Mouse (Mus musculus) neural tube, embryonic 12.5 days (tissue): Measurements from ENCODE around the gene Hnf4a. TPM values are rescaled to one million over a fixed set of nuclear protein-coding genes. Genes with fewer than 3 reads are reported as not detected.
A peak's percentile ranks its signal among the peaks of the same experiment; 100 is the strongest.
"Not testable (repeated sequence)": the region's sequence is repeated elsewhere in the genome, so short reads cannot be mapped to it uniquely, and the experiment has no call there.

Experiments
- ATAC-seq: fragments of 200-750 bp; cut with Nextera tagmentation; 2 replicates; pipeline ENCODE4 v1.8.0; 2017; ENCODE audit warnings: low read depth, mild to moderate bottlenecking, moderate TSS enrichment, moderate library complexity; ENCODE audit not compliant: low FRiP score
- H3K27ac ChIP-seq: fragments of 300-500 bp; sonication (generic); 2 replicates; pipeline ENCODE4 v1.5.1; 2016
- H3K27me3 ChIP-seq: fragments of 300-500 bp; sonication (generic); replicated peaks from 2 replicates; pipeline ENCODE4 v1.6.1; 2016; ENCODE audit warnings: mild to moderate bottlenecking
- H3K36me3 ChIP-seq: fragments of 300-500 bp; sonication (generic); 2 replicates; pipeline ENCODE4 v1.6.1; 2016; ENCODE audit warnings: mild to moderate bottlenecking
- H3K4me1 ChIP-seq: fragments of 300-500 bp; sonication (generic); 2 replicates; pipeline ENCODE4 v1.6.1; 2016
- H3K4me2 ChIP-seq: fragments of 300-500 bp; sonication (generic); replicated peaks from 2 replicates; pipeline ENCODE4 v1.6.1; 2016; ENCODE audit warnings: mild to moderate bottlenecking
- H3K4me3 ChIP-seq: fragments of 300-500 bp; sonication (generic); 2 replicates; pipeline ENCODE4 v1.5.1; 2016
- H3K9ac ChIP-seq: fragments of 300-500 bp; sonication (generic); 2 replicates; pipeline ENCODE4 v1.6.1; 2016; ENCODE audit warnings: mild to moderate bottlenecking
- H3K9me3 ChIP-seq: fragments of 300-500 bp; sonication (generic); 2 replicates; pipeline ENCODE4 v1.6.1; 2016; ENCODE audit warnings: mild to moderate bottlenecking
- WGBS: fragments of 180-500 bp; shearing (Covaris S2); methylation state at CpG from one replicate; pipeline ENCODE4 v1.1.7; 2016; 5-methylcytosine and 5-hydroxymethylcytosine counted together
- polyA plus RNA-seq: library from polyadenylated mRNA; unstranded; fragments of >200 nt; fragmentation: Nextera tagmentation; extraction: Ambion mirVana; gene quantifications from 2 replicates; pipeline ENCODE4 v1.2.1, GENCODE M21; 2016

Hnf4a gene
- not detected in 2 replicates for polyA plus RNA-seq

DNA sequence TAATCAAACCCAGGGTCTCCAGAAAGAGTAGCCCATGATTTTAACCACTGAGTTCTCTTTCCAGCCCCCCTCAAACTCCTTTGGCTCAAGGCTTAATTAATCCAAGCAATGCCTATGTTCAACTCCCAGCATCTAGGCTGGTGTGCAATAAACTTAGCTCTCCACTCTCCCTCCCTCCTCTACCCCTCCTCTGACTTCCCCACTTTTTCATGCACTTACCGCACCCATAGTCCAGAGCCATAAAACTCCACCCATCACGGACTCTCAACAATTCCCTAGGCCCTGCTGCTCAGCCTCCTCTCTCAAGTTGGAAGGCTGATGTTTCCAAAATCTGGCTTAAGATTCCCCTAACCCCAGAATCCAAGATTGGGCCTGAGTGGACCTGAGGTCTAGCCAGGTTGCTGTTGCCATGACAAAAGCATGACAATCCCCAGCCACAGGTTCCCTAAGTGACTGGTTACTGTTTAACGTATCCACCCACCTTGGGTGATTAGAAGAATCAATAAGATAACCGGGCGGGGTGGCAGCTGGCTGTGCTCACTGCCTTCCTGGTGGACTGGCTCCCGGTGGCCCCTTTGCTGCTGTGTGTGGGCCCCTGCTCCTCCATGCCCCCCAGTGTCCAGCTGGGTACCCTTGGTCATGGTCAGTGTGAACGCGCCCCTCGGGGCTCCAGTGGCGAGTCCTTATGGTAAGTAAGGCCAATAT lies at the start of gene Hnf4a:
Gene Hnf4a, plus strand, starts transcription at position 509 of the 705 bp plus-strand sequence.
- Histone ChIP-seq H3K4me3 (no peak within 1 kb of the TSS), H3K4me2 (no peak within 1 kb of the TSS), H3K4me1 (no peaks in the 10 kb centered on the region), H3K27me3 (no peaks in the 10 kb centered on the region), H3K36me3 (no peaks in the 10 kb centered on the region), H3K9me3 (no peaks in the 10 kb centered on the region), H3K27ac (no peak within 1 kb of the TSS), H3K9ac (no peak within 1 kb of the TSS)
- no peak for ATAC-seq
- WGBS: 73% methylated on average over 10 of the region's 10 CpGs

DNA sequence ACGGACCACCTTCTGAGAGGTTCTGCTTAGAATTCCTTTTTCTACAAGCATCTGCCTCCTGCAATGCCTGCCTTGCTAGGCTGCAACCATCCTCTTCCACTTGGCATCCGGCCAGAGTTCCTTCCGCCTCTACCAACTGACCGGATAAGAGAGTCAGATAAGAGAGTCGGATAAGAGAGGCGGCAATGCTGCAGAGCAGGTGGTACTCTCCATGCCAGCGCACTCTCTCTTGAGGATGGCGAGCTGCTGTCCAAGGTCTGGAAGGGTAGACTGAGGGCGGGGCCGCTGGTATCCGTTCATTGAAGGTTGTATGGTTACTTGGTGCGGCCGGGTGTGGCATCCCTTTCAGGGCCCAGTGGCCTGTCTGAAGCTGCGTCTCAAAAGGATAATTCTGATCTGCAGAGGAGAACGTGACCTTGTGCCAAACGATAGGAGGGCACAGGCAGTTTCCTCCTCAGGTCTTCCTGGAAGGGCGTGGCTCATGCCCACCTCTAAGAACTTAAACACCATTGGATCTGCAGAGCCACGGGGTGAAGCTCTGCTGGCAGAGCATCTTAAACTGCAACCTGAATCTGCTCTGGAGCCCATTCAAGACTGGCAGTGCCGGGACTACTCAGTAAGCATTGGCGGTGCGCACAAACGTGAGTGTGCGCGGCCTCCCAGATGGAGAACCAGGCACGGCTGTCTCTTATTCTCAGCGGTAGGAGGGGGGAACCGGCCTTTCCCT lies 47.9 kb upstream of the Hnf4a start:
- H3K27ac ChIP-seq: no peak overlapping the region
- H3K4me3 ChIP-seq: no peak overlapping the region
- no peak for ATAC-seq
- H3K4me1 ChIP-seq: no peaks in the 10 kb centered on the region
- no peak overlapping the region for H3K9ac ChIP-seq
- H3K9me3 ChIP-seq: no peaks in the 10 kb centered on the region
- WGBS: 55% methylated on average over 27 of the region's 27 CpGs
- H3K4me2 ChIP-seq: peak overlapping the region; percentile 27
- H3K36me3 ChIP-seq: peaks cover 10% of the 10 kb centered on the region
- no peaks in the 10 kb centered on the region; the same call in 1 of the 2 replicates for H3K27me3 ChIP-seq

DNA sequence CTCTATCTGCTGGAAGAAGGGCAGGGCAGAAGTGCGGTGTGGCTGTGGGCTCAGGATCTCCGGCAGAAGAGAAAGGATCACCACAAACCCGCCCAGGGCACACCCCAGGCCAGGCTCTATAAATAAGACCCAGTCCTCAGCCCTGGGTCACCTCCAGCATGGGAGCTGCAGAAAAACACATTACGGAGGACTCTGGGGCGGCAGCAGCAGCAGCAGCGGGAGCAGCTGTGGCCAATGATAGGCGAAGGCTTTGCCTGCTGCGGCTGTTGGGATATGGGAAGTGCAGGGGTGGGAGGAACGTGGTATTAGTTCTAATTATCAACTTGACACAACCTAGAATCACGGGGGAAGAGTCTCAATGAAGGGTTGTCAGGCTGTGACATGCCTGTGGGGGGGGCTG lies 47.2 kb upstream of the Hnf4a start:
- no peak overlapping the region for H3K27ac ChIP-seq
- no peaks in the 10 kb centered on the region for H3K9me3 ChIP-seq
- ATAC-seq: 0 out of 2 replicates have a peak, but pooled peaks have one; percentile 17
- H3K4me2 ChIP-seq: peak overlapping the region; percentile 27
- H3K27me3 ChIP-seq: no peaks in the 10 kb centered on the region; the same call in 1 of the 2 replicates
- no peak overlapping the region for H3K4me3 ChIP-seq
- H3K36me3 ChIP-seq: peaks cover 6% of the 10 kb centered on the region; the same call in 1 of the 2 replicates
- no peaks in the 10 kb centered on the region for H3K4me1 ChIP-seq
- H3K9ac ChIP-seq: no peak overlapping the region
- WGBS: 44% methylated on average over 10 of the region's 10 CpGs

DNA sequence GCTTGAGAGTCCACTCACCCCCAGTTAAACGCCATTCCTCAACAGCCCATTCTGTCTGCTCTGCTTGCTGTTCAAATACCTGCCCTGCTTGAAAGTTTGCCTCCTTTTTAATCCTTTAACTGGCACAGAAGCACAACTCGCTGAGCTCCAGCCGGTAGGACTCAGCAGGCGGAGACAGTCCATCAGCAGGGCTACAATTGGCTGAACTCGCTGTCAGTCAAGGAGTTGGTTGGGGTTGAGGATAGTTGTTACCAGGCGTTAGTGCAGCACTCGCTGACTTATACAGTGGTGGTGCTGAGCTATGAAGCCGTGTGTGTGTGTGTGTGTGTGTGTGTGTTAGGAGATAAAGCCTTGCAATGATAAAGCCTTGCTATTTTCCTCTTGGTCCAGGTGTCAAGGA lies 46.0 kb upstream of the Hnf4a start:
- no peak overlapping the region for H3K4me3 ChIP-seq
- no peak overlapping the region for H3K4me2 ChIP-seq
- no peaks in the 10 kb centered on the region; the same call in 1 of the 2 replicates for H3K27me3 ChIP-seq
- no peaks in the 10 kb centered on the region for H3K9me3 ChIP-seq
- ATAC-seq: no peak
- H3K27ac ChIP-seq: no peak overlapping the region
- 92% methylated on average over 8 of the region's 8 CpGs for WGBS
- H3K36me3 ChIP-seq: no peaks in the 10 kb centered on the region
- no peak overlapping the region for H3K9ac ChIP-seq
- no peaks in the 10 kb centered on the region for H3K4me1 ChIP-seq

DNA sequence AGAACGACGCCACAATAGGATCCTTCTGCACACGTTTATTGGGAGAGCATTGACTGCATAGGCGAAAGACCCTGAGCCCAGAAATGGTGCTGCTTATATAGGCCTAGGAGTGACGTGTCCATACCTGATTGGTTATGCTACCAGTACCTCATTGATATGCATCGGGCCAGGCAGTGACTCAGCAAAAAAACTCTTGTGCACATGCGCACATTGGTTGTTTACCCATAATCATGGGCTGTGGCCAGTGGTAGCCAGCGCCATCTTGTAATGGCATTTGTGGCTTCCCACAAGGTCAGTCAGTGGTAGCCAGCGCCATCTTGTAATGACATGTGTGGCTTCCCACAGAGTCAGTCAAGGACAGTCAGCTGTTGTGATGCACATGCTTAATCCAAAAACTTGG lies 45.3 kb upstream of the Hnf4a start:
- H3K4me1 ChIP-seq, H3K36me3 ChIP-seq, H3K4me2 ChIP-seq, H3K27ac ChIP-seq, H3K4me3 ChIP-seq, H3K9ac ChIP-seq, ATAC-seq, H3K27me3 ChIP-seq, H3K9me3 ChIP-seq: not testable (repeated sequence)
- 95% methylated on average over 9 of the region's 9 CpGs for WGBS

DNA sequence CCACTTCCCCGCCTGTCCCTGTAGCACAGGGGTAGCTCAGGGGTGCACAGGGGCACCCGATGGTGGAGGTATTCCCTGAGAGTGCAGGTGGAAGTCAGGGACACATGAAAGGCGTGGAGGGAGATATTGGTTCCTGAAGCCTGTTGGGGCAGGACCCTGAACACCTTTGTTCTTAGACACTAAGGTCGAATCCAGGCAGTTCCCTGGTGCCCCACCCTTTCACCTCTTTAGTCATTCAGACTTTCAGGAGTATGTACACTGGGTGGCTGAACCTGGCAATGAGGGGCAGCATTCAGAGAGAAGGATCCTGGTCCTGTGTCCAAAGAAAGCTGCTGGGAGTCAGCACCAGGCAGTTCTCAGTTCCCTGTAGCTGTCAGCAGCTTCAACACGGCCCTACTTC lies 44.2 kb upstream of the Hnf4a start:
- Histone ChIP-seq H3K27me3 (no peaks in the 10 kb centered on the region; the same call in 1 of the 2 replicates), H3K9me3 (no peaks in the 10 kb centered on the region), H3K27ac (no peak overlapping the region), H3K36me3 (no peaks in the 10 kb centered on the region; the same call in 1 of the 2 replicates), H3K4me3 (no peak overlapping the region), H3K4me2 (no peak overlapping the region), H3K4me1 (no peaks in the 10 kb centered on the region), H3K9ac (no peak overlapping the region)
- 83% methylated on average over 5 of the region's 5 CpGs for WGBS
- no peak for ATAC-seq

DNA sequence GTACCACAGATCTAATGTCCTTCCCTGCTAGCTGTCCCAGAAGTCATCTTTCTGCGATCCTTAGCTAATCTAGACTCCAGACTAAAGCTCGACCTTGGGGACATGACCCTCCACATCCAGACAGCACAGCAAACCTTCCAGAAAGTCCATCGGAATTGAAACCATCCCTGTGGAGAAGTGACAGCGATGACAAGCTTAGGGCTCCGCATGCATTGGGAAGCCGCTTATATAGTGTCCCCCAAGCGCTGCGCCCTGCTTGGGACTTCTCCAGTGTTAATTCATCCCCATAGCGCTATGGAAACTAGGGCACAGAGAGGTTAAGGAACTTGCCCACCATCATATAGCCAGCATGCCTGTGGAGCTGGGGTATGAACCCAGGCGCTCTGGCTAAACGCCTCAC lies 43.8 kb upstream of the Hnf4a start:
- no peak overlapping the region for H3K4me3 ChIP-seq
- WGBS: 80% methylated on average over 11 of the region's 11 CpGs
- H3K4me1 ChIP-seq: no peaks in the 10 kb centered on the region
- no peak overlapping the region for H3K9ac ChIP-seq
- H3K27me3 ChIP-seq: no peaks in the 10 kb centered on the region; the same call in 1 of the 2 replicates
- no peaks in the 10 kb centered on the region for H3K9me3 ChIP-seq
- peaks cover 2% of the 10 kb centered on the region; the same call in 1 of the 2 replicates for H3K36me3 ChIP-seq
- no peak overlapping the region for H3K4me2 ChIP-seq
- H3K27ac ChIP-seq: no peak overlapping the region
- no peak for ATAC-seq

DNA sequence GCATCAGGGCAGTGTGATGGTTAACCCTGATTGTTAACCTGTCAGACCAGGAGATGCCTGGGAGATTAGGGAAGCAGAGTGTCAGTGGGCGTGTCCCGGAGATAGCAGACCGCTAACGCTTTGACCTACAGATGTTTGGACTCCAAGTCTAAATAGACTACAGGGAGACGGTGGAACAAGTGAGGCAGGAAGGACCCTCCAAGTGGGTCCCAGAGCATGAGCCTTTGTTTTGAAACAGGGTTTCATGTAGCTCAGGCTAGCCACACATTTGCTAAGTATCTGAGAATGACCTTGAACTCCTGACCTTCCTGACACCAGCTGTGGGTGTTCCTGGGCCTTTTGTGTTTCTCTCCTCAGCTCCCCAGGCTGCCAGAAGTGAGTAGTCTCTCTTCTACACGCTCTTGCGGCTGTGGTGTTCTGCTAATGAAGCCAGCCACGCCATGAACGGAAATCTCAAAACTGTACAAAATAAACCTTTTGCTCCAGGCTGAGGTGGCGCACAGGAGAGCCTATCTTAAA lies 43.3 kb upstream of the Hnf4a start:
- Histone ChIP-seq H3K27me3 (no peaks in the 10 kb centered on the region; the same call in 1 of the 2 replicates), H3K9me3 (no peaks in the 10 kb centered on the region), H3K4me2 (no peak overlapping the region), H3K27ac (no peak overlapping the region), H3K36me3 (peaks cover 7% of the 10 kb centered on the region; the same call in 1 of the 2 replicates), H3K9ac (no peak overlapping the region), H3K4me1 (no peaks in the 10 kb centered on the region), H3K4me3 (no peak overlapping the region)
- no peak for ATAC-seq
- WGBS: 65% methylated on average over 10 of the region's 10 CpGs

DNA sequence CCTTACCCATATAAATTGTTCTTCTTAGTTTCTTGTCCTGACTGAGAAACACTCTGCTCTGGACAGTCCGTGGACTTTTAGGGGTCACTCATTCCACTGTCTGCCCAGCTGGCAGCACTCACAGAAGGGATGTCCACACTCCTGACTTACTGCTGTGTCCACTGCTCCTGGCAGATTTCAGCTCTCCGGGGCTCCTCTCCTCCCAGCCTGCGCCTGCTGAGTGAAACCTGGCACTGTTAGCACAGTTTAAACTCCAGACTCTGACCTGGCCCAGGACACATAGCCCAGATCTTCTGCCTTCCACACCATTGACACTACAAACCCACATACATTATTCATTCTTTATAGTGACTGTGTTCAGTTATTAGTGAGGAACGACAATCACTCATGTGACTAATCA lies 42.6 kb upstream of the Hnf4a start:
- Histone ChIP-seq H3K36me3 (peaks cover 12% of the 10 kb centered on the region; the same call in 1 of the 2 replicates), H3K4me2 (no peak overlapping the region), H3K27me3 (no peaks in the 10 kb centered on the region; the same call in 1 of the 2 replicates), H3K4me1 (no peaks in the 10 kb centered on the region), H3K27ac (no peak overlapping the region), H3K9ac (no peak overlapping the region), H3K4me3 (no peak overlapping the region), H3K9me3 (no peaks in the 10 kb centered on the region)
- no peak for ATAC-seq
- WGBS: 88% methylated on average over 4 of the region's 4 CpGs

DNA sequence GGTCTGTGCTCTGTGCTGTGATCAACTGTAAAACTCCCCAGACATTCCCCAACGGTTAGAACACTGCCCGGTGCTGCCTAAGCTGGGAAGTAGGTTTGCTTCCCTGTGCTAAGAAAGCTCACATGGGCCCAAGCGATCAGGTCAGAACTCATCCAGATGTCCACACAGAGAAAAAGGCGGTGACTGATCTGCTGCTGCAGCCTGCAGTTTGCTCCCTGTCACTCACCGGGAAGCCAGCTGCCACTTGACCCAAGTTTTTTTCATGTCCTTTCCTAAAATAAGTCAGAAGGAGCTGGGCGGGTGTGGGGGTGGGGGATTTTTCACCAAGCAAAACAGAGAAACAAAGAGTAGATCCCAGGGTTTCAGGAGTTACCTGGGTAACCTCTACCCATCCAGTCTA lies 42.0 kb upstream of the Hnf4a start:
- peaks cover 18% of the 10 kb centered on the region for H3K36me3 ChIP-seq
- WGBS: 79% methylated on average over 6 of the region's 6 CpGs
- no peaks in the 10 kb centered on the region for H3K4me1 ChIP-seq
- H3K4me2 ChIP-seq: no peak overlapping the region
- no peaks in the 10 kb centered on the region; the same call in 1 of the 2 replicates for H3K27me3 ChIP-seq
- ATAC-seq: no peak
- no peak overlapping the region for H3K9ac ChIP-seq
- H3K4me3 ChIP-seq: no peak overlapping the region
- H3K27ac ChIP-seq: no peak overlapping the region
- H3K9me3 ChIP-seq: no peaks in the 10 kb centered on the region

DNA sequence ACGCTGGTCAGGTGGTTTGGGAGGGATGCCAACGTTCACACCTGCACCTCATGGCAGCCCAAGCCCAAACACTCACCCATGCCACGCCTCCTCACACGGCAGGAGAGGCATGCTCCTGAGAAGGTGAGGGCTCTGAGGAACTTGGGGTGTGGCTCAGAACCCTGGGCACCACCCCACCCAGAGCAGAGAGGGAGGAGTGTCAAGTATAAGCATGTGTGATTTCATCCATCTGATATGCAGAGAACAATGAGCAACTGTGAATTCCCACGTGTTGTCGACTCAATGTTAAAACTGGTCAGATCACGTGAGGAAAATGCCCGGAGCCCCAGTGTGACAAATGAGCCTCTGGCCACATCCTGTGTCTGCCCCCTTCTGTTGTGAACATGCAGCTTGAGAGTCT lies 39.8 kb upstream of the Hnf4a start:
- H3K36me3 ChIP-seq: peaks cover 22% of the 10 kb centered on the region
- no peak overlapping the region for H3K9ac ChIP-seq
- no peak overlapping the region for H3K4me2 ChIP-seq
- WGBS: 78% methylated on average over 8 of the region's 8 CpGs
- ATAC-seq: no peak
- H3K4me3 ChIP-seq: no peak overlapping the region
- peaks cover 8% of the 10 kb centered on the region; the same call in 1 of the 2 replicates for H3K4me1 ChIP-seq
- H3K27me3 ChIP-seq: no peaks in the 10 kb centered on the region
- H3K27ac ChIP-seq: no peak overlapping the region
- H3K9me3 ChIP-seq: no peaks in the 10 kb centered on the region

DNA sequence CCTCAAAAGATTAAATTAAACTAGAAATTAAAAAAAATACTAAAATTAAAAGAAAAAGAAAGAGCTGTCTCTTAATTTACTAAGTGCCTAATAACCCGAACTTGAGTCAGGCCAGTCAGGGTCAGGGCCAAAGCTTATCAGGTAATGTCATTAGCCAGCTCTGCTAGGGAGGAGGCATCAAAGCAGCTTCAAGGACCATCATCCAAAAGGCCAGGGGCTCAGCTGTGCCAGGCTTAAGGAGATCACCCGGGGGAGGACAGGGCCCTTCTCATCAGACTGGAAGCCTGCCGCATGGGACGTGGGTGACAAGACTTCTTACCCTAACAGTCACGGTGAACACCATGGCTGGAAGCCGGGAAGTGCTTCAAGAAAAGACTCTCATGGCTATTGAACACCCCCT lies 39.0 kb upstream of the Hnf4a start:
- Histone ChIP-seq H3K4me2 (no peak overlapping the region), H3K36me3 (peaks cover 22% of the 10 kb centered on the region), H3K27ac (no peak overlapping the region), H3K9me3 (no peaks in the 10 kb centered on the region), H3K27me3 (no peaks in the 10 kb centered on the region), H3K4me1 (peaks cover 9% of the 10 kb centered on the region; the same call in 1 of the 2 replicates), H3K9ac (no peak overlapping the region), H3K4me3 (no peak overlapping the region)
- no peak for ATAC-seq
- WGBS: 94% methylated on average over 6 of the region's 6 CpGs
